Mouse (Mus musculus): Measurements from ENCODE around the gene Snx10. TPM values are rescaled to one million over a fixed set of nuclear protein-coding genes. Genes with fewer than 3 reads are reported as not detected.
"Not testable (repeated sequence)": the region's sequence is repeated elsewhere in the genome, so short reads cannot be mapped to it uniquely, and the experiment has no call there.

Snx10 gene
- total RNA-seq (2015) = 126 and 133 TPM in 2 replicates
- total RNA-seq (2017) = 114 and 125 TPM in 2 replicates

GRCm38 (mm10) chr6:51523807-51524320 lies at the start of gene Snx10:
Gene Snx10 (plus strand): TSS chr6:51523901.
- ATAC-seq (ENCODE audit: poor library complexity, severe bottlenecking) = peak; percentile 70

GRCm38 (mm10) chr6:51479136-51479731 lies 44.5 kb upstream of the Snx10 start:
- peak; percentile 15; the same call in 1 of the 2 replicates for ATAC-seq (ENCODE audit: poor library complexity, severe bottlenecking)

- no peak for ATAC-seq (ENCODE audit: poor library complexity, severe bottlenecking)
These were observed 42.2 kb upstream of the Snx10 start for GRCm38 (mm10) chr6:51481548-51481947.

- ATAC-seq (ENCODE audit: poor library complexity, severe bottlenecking) = no peak
These were observed 39.8 kb upstream of the Snx10 start for GRCm38 (mm10) chr6:51483861-51484260.

- not testable (repeated sequence) for ATAC-seq (ENCODE audit: poor library complexity, severe bottlenecking)
These were observed 39.1 kb upstream of the Snx10 start for GRCm38 (mm10) chr6:51484556-51484955.

GRCm38 (mm10) chr6:51485646-51486045 lies 38.1 kb upstream of the Snx10 start:
- ATAC-seq (ENCODE audit: poor library complexity, severe bottlenecking) = no peak

GRCm38 (mm10) chr6:51486076-51486710 lies 37.5 kb upstream of the Snx10 start:
- ATAC-seq (ENCODE audit: poor library complexity, severe bottlenecking) = no peak

GRCm38 (mm10) chr6:51486731-51487130 lies 37.0 kb upstream of the Snx10 start:
- no peak for ATAC-seq (ENCODE audit: poor library complexity, severe bottlenecking)

GRCm38 (mm10) chr6:51489787-51490186 lies 33.9 kb upstream of the Snx10 start:
- ATAC-seq (ENCODE audit: poor library complexity, severe bottlenecking) = no peak

- ATAC-seq (ENCODE audit: poor library complexity, severe bottlenecking) = no peak
These were observed 26.2 kb upstream of the Snx10 start for GRCm38 (mm10) chr6:51497321-51498111.

- no peak for ATAC-seq (ENCODE audit: poor library complexity, severe bottlenecking)
These were observed 18.0 kb upstream of the Snx10 start for GRCm38 (mm10) chr6:51505671-51506070.

GRCm38 (mm10) chr6:51507556-51507955 lies 16.1 kb upstream of the Snx10 start:
- ATAC-seq (ENCODE audit: poor library complexity, severe bottlenecking) = no peak

- peak; percentile 97 for ATAC-seq (ENCODE audit: poor library complexity, severe bottlenecking)
These were observed 14.7 kb upstream of the Snx10 start for GRCm38 (mm10) chr6:51508750-51509648.

GRCm38 (mm10) chr6:51510094-51510493 lies 13.6 kb upstream of the Snx10 start:
- ATAC-seq (ENCODE audit: poor library complexity, severe bottlenecking) = peak; percentile 77

- no peak for ATAC-seq (ENCODE audit: poor library complexity, severe bottlenecking)
These were observed 12.8 kb upstream of the Snx10 start for GRCm38 (mm10) chr6:51510946-51511345.

GRCm38 (mm10) chr6:51513745-51514144 lies 10.0 kb upstream of the Snx10 start:
- ATAC-seq (ENCODE audit: poor library complexity, severe bottlenecking) = no peak

- ATAC-seq (ENCODE audit: poor library complexity, severe bottlenecking) = no peak
These were observed 8.8 kb upstream of the Snx10 start for GRCm38 (mm10) chr6:51514860-51515259.

GRCm38 (mm10) chr6:51523310-51523709 lies 391 bp upstream of the Snx10 start:
- no peak for ATAC-seq (ENCODE audit: poor library complexity, severe bottlenecking)

GRCm38 (mm10) chr6:51524321-51524931 lies 725 bp downstream of the Snx10 start:
- peak; percentile 25; the same call in 1 of the 2 replicates for ATAC-seq (ENCODE audit: poor library complexity, severe bottlenecking)

- ATAC-seq (ENCODE audit: poor library complexity, severe bottlenecking) = peak; percentile 67
These were observed 1.3 kb downstream of the Snx10 start for GRCm38 (mm10) chr6:51525001-51525400.

All from megakaryocyte, adult 5-6 weeks (primary cell).